Mouse (Mus musculus) cerebellum, postnatal 36 days (tissue): ENCODE data around the gene Mcm2.

Source experiments
- DNase-seq, 2 experiments: peaks; one replicate each; pipeline ENCODE4 v3.0.0; 2021 to 2022; ENCODE audit warnings: mixed read lengths in 2 of 2

Gene Mcm2

DNA sequence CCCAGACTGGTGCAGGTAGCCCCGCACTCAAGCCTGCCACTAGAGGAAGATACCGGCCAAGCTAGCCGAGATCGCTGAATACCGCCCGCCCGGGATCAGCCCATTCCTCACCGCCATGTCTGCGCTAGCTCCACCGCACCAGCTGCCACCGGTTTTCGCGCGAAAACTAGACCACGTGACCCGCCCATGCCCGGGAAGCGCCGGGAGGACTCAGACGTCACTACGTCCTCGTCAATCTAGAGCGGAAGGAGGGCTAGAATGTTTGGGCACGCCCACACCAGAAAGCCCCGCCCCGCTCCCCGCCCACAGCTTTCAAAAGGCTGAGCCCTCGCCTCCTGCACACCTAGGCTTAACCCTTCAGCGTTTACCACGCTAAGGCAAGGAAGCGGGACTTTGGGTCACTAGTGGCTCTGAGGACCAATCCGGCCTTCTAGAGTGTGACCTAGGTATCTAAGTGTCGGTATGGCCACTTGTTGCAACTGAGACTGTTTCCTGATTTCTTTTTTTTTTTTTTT lies at the start of gene Mcm2:
TSS of gene Mcm2 (minus strand) at position 247 of the 515 bp plus-strand sequence.
- peak; percentile 88 to 91 for DNase-seq

- no peak for DNase-seq
Measured at GRCm38 (mm10) chr6:88947771-88948170, 49.2 kb upstream of the Mcm2 start.

DNA sequence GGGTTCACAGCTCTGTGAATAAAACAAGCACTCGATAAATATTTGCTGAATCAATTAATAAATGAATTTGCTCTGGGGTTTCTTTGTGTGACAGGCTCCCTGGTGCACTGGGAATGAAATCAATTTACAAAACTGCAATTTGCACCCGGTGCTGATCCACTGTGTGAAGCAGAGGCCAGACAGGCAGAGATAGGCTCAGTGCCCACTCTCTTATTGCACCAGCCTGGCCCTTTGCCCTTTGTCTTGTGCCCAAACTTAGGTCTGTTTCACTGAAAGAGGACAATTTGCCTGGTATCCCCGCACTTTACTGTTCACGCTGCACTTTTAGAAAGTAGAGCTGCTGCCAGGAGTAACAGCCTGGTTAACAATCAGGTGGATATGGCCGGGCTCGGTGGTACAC lies 47.9 kb upstream of the Mcm2 start:
- no peak for DNase-seq

DNA sequence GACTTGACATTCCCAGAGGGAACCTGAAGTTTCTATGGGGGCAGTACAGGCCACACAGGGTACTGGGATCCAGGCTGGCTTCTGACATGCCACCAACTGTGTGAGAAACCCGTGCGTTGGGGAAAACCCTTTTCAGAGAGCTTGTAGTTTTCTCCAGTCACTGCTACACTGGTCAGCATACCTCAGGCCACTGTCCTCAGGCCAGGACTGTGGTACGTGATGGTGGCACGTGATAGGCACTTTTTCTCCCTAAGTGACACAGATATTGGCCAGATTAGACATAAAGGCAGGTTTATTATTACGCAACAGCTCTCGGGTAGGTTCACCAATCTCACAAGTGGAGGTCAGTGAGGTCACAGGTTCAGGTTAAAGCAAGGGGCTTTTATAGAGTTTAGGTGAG lies 45.1 kb upstream of the Mcm2 start:
- DNase-seq, result no peak

GRCm38 (mm10) chr6:88942595-88942994 lies 44.0 kb upstream of the Mcm2 start:
- DNase-seq, result no peak

- no peak for DNase-seq
Measured at GRCm38 (mm10) chr6:88941628-88942027, 43.0 kb upstream of the Mcm2 start.

DNA sequence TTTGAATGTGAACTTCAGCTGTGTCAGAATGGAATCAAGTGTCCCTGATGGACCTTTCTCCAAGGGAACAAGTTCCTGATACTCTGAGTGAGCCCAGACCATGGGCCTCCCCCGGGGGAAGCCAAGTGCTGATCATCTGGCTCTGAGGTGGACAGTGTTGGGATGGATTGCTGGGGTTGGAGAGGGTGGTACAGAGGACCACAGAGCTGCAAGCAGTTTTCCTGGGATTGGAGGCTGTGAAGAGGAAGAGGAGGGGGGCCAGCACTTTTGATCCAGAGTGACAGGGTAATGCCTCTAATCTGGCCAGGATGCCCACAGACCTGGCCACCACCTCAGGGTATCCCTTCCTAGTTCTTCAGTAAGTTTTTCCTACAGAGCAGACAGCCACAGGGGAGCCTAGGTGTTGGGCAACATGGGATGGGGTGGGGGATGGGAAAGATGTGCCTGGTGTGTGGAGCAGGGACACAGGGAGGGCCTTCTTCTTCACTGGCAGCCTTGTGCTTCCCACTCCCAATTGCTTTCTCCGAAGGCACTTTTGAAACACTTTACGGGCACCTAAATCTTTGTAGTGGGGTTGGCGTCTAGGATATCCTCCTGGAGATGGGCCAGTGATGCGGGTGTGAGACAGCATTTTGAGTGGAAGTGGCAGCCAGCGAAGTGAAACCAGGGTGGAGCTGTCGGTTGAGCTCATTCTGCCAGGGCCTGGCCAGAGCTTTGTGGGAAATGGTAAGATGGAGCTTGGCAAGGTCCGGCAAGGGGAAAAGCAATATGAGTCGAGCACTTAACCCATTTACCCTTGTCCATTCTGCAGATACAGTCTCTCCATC lies 41.7 kb upstream of the Mcm2 start:
- no peak for DNase-seq

GRCm38 (mm10) chr6:88939281-88940089 lies 40.9 kb upstream of the Mcm2 start:
- DNase-seq, result no peak

DNA sequence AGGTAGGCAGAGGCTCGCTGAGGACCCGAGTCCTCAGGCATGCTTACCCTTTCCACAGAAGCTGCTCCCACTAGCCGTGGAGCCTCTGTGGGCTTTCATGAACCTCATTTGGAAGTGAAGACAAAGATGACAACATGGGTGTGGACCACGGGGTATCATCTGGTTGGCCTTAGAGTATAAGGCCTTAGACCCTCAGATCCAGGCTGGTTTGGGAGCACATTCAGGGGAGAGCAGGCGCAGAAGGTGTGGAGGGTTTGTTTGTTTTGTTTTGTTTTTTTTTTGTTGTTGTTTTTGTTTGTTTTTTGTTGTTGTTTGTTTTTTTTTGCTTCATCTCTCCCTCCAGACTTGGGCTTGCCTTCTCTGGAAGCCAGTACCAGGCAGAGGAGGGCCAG lies 40.1 kb upstream of the Mcm2 start:
- no peak for DNase-seq

- DNase-seq, result no peak
Measured at GRCm38 (mm10) chr6:88937971-88938663, 39.5 kb upstream of the Mcm2 start.

- no peak for DNase-seq
Measured at GRCm38 (mm10) chr6:88937214-88937549, 38.6 kb upstream of the Mcm2 start.

- DNase-seq, result no peak
Measured at GRCm38 (mm10) chr6:88936342-88937213, 38.0 kb upstream of the Mcm2 start.

DNA sequence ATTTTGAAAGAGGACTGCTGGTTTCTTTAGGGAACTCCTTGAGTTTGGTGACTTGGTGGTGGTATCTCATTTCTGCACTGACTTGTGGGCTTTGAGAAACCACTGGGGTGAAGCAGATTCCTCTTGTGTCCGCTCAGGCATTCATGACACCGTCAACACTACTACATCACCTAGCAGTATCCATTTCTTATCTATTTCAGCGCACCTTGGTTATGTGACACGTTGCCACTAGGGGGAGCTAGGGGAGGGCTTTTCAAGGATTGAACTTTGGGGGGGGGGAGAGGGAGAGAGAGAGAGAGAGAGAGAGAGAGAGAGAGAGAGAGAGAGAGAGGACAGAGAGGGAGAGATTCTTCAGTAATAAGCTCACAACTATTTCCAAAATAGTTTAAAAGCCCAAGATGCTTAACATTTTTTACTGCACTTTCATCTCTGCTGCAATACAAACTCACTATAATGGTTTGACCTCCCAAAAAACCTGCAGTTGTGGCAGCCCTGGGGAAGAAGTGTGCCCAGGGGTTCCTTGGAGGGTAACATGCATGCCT lies 37.2 kb upstream of the Mcm2 start:
- DNase-seq, result peak; percentile 57 to 63

- DNase-seq, result no peak
Measured at GRCm38 (mm10) chr6:88934816-88935215, 36.2 kb upstream of the Mcm2 start.

DNA sequence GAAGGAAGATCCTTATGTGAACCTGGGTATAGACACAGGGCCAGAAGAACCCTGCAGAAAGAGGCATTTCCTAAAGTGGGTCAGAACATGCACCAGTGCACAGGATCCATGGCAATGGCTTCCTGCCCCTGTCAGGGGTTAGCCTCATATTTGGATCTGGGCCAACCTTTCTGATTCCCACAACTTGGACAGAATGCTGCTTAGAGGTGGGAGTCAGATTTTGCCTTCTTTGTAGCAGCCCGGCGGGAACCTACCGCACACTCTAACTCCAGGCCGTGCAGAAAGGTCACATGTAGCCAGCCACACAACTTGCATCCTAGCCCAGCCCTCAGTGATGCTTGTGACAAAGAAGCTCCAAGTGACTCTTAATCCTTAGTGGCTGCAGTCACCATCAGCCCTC lies 35.6 kb upstream of the Mcm2 start:
- no peak for DNase-seq

- DNase-seq, result no peak
Measured at GRCm38 (mm10) chr6:88931449-88931848, 32.9 kb upstream of the Mcm2 start.

- DNase-seq, result no peak
Measured at GRCm38 (mm10) chr6:88930049-88930448, 31.5 kb upstream of the Mcm2 start.

DNA sequence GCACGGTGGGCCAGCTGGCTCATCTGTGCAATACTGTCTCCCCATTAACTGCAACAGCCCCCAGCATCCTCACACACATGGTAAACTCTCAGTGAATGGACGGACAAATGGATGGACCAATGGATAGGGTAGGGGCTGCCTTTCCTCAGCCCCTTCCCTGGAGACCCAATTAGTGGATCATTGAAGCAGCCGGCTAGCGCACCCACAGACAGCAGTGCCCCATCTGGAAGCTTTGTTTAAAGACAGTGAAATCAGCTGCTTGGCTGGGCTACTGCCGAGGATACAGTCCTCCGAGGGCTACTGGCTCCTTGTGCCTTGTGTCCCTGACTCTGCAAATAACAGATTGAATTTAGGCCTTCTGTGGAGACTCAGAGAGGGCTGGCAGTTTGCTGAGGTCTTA lies 30.9 kb upstream of the Mcm2 start:
- DNase-seq, result no peak

- no peak for DNase-seq
Measured at GRCm38 (mm10) chr6:88928576-88928975, 30.0 kb upstream of the Mcm2 start.

GRCm38 (mm10) chr6:88928026-88928425 lies 29.4 kb upstream of the Mcm2 start:
- DNase-seq, result peak in 1 of 2 experiments; percentile 59

DNA sequence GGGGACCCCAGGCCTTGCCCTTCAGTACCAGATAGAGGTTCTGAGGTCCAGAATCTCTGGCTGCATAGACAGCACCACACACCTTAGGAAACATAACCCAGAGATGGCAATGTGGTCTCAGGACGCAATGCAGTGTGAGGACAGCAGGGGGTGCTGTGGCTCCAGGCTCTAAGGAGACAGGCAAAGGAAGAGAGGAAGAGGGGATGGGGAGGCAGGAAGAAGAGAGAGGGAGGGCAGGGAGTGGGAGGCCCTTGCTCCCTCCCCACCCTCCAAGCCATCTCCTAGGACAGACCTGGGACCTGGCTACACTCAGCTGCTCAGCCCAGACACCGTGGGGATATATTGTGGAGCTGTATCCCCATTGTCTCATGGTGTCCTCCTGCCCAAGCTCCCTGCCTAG lies 29.0 kb upstream of the Mcm2 start:
- peak; percentile 88 to 91 for DNase-seq

- DNase-seq, result peak in 1 of 2 experiments; percentile 21
Measured at GRCm38 (mm10) chr6:88926870-88927269, 28.3 kb upstream of the Mcm2 start.
